Mouse (Mus musculus) embryonic fibroblast, embryonic 13.5 days (primary cell): ENCODE data around the gene Gzmd. TPM values are rescaled to one million over a fixed set of nuclear protein-coding genes. Genes with fewer than 3 reads are reported as not detected.
"Not testable (repeated sequence)": the region's sequence is repeated elsewhere in the genome, so short reads cannot be mapped to it uniquely, and the experiment has no call there.

Experiments used
- H3K27ac ChIP-seq: 2 replicates; pipeline ENCODE4 v1.5.1; 2012; ENCODE audit warnings: low read length, control low read depth, inconsistent platforms; ENCODE audit not compliant: insufficient read depth
- H3K4me1 ChIP-seq: 2 replicates; pipeline ENCODE4 v1.6.1; 2011; ENCODE audit warnings: low read length; ENCODE audit not compliant: control insufficient read depth, insufficient read depth
- H3K4me3 ChIP-seq: 2 replicates; pipeline ENCODE4 v1.5.1; 2011; ENCODE audit warnings: mild to moderate bottlenecking, control low read depth, low read length; ENCODE audit not compliant: insufficient read depth
- CTCF ChIP-seq: IDR thresholded peaks from 2 replicates; pipeline ENCODE4 v1.5.1; 2011; ENCODE audit warnings: mild to moderate bottlenecking, control low read depth, low read length, moderate library complexity, borderline replicate concordance; ENCODE audit not compliant: insufficient read depth
- POLR2A ChIP-seq: IDR thresholded peaks from 2 replicates; pipeline ENCODE4 v1.6.1; 2011; ENCODE audit warnings: low read depth, mild to moderate bottlenecking, control low read depth, low read length, moderate library complexity
- polyA plus RNA-seq: library from polyadenylated mRNA; stranded (reverse); fragments of >200 nt; gene quantifications from 2 replicates; pipeline ENCODE4 v1.2.4, GENCODE M21; 2011; ENCODE audit warnings: low read depth; ENCODE audit not compliant: missing spikeins, insufficient read length

Gene Gzmd
- polyA plus RNA-seq, 1 experiment = not detected

DNA sequence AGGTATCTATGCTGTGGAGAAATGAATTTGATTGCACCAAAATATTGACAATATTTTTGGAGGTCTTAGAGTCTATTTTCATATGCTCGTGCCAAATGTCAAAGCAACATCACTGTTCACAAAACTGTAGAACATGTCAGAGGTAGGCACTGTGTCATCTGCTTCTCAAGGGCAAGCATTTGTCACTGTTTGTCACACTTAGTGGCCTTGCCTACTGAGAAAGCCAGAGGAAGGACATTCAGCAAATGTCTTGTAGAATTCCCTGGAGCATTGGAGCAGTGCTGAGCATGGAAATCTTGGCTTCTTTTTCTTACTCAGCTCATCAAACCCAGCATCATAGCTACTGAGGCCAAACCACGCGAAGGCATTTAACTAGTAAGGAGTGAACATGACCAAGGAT lies 8.9 kb downstream of the Gzmd start:
- Histone ChIP-seq H3K4me3 (no peak overlapping the region), H3K4me1 (no peaks in the 10 kb centered on the region), H3K27ac (no peak overlapping the region)
- no peak for TF ChIP-seq POLR2A
- TF ChIP-seq CTCF = no peak

DNA sequence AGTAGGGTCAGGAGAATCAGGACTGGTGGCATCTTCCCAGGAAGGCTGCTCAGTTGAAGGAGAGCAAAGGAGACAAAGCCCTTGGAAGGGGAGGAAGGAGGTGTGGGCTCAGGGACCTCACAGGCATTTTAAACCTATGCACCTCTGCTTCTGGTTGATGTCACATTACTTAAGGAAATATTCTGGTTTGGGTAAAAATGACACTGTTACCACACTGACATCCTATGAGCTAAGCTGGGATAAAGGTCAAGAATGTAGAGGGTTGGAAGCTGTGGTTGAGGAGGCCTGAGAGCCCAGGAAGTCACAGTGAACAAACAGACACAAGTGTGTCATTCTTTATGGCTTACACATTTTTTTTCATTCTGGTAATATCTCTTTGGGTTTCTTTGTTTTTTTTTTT lies 11.9 kb downstream of the Gzmd start, which contains the start of gene Gzme:
Gene Gzme (minus strand): TSS at position 101 of the 400 bp plus-strand sequence.
- Histone ChIP-seq H3K4me3 (no peak within 1 kb of the TSS), H3K4me1 (no peaks in the 10 kb centered on the region), H3K27ac (no peak within 1 kb of the TSS)
- no peak for TF ChIP-seq CTCF

DNA sequence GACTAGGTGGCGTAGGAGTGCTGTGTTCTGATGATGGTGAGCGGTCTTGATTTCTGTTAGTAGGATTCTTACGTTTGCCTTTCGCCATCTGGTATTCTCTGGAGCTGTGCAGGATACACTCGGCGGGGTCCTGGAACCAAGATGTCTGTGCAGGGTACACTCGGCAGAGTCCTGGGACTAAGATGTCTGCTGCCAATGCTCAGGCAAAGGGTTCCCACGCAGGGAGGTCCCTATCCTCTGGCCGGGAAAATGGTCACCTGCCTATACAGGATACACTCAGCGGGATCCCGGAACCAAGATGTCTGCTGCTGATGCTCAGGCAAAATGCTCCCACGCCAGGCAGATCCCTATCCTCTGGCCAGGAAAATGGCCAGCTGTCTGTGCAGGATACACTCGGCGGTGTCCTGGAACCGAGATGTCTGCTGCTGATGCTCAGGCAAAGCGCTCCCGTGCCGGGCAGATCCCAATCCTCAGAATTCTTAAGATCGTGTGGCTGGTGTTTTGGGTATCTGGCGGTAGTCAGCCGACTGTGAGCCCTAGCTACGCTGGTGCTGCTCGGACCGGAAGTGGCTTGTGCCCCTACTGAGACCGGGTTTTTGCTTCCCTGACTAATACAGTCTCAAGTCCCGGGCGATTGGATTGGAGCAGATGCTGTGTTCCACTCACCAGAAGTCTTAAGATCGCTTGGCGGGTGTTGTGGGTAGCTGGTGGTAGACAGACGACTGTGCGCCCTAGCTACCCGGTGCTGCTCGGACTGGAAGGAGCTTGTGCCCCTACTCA lies 16.7 kb downstream of the Gzmd start:
- not testable (repeated sequence) for H3K4me1 ChIP-seq, H3K4me3 ChIP-seq

DNA sequence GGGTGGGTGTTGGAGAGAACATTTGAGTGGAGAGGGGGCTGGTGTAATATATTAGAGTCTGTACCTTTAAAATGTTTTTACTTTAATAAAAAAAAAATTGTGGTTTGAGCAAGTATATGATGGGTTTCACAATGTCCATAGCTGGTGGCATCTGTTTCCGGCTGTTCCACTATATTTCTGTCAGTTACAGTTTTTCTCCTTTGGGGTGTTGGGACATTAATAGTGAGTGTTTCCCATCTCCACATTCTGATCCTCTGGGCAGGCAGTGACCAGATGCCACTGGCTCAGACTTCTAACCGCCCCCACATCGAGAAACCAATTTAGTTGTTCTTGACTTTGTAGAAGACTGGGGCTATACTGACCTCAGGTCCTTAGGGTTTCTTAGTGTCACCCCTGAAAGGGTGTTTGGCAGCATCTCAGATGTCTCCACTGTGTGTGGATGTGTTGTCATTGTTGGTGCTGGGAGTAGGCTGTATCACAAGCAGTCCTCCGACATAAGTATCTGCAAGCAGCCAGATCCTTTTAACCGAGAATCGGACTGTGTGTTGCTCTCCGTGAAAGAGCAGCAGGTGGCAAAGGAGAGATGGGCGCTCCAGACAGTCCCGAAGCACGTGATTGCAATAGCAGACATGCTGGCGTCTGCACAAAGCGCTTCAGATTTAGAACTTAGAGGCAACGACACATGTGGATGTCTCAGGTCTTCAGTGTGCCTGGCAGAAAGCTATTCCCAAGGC lies 26.8 kb downstream of the Gzmd start:
- Histone ChIP-seq H3K4me1 (no peaks in the 10 kb centered on the region), H3K27ac (no peak overlapping the region), H3K4me3 (no peak overlapping the region)
- TF ChIP-seq CTCF = no peak
- TF ChIP-seq POLR2A = no peak

More for the DNA sequence above, 16.7 kb downstream of the Gzmd start:
- not testable (repeated sequence) for H3K27ac ChIP-seq

- TF ChIP-seq CTCF (no peak), POLR2A (no peak)
These were observed 27.4 kb downstream of the Gzmd start for GRCm38 (mm10) chr14:56105016-56105415.

GRCm38 (mm10) chr14:56103452-56103851 lies 29.0 kb downstream of the Gzmd start:
- no peaks in the 10 kb centered on the region for H3K4me1 ChIP-seq
- H3K27ac ChIP-seq = no peak overlapping the region
- no peak for TF ChIP-seq CTCF
- no peak for TF ChIP-seq POLR2A
- H3K4me3 ChIP-seq = no peak overlapping the region

More at GRCm38 (mm10) chr14:56105016-56105415, 27.4 kb downstream of the Gzmd start:
- H3K4me3 ChIP-seq = no peak overlapping the region
- H3K4me1 ChIP-seq = no peaks in the 10 kb centered on the region
- H3K27ac ChIP-seq = no peak overlapping the region

- Histone ChIP-seq H3K4me1 (no peaks in the 10 kb centered on the region), H3K4me3 (no peak within 1 kb of the TSS), H3K27ac (no peak within 1 kb of the TSS)
- no peak for TF ChIP-seq CTCF
- no peak for TF ChIP-seq POLR2A
These were observed 30.0 kb downstream of the Gzmd start, which contains the start of gene Ctsg for GRCm38 (mm10) chr14:56102386-56102785. Ctsg (minus strand) TSS chr14:56102574.

DNA sequence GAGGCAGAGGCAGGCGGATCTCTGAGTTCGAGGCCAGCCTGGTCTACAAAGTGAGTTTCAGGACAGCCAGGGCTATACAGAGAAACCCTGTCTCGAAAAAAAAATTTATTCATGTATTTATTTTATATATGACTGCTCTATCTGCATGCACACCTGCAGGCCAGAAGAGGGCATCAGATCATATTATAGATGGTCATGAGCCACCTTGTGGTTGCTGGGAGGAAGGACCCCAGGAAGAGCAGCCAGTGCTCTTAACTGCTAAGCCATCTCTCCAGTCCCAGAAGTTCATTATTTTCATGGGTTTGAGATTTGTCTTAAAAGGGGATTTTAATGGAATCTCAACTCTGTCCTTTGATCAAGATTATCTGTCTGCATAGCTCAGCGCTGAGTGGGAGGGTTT lies 33.5 kb downstream of the Gzmd start:
- H3K4me3 ChIP-seq = no peak overlapping the region
- H3K27ac ChIP-seq = no peak overlapping the region
- TF ChIP-seq POLR2A (no peak), CTCF (peak; percentile 41; the same call in 1 of the 2 replicates)
- H3K4me1 ChIP-seq = no peaks in the 10 kb centered on the region

DNA sequence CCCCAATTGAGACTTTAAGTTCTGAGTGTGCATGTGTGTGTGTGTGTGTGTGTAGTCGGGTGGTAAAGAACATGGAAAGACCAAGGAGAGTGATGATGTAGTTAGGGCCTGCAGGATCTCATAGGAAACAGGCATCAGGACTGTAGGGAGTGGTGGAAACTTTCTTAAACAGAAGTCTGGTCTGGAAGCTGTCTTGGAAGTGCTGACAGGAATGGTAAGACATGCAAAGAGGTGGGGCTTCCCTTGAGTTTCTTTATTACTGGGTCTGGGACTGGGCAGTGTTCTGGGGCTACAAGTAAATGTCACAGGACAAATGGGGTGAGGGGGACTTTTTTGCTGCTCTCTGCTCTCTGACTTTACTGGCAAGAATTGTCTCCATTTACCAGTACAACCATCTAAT lies 34.8 kb downstream of the Gzmd start:
- TF ChIP-seq POLR2A (no peak), CTCF (no peak)
- no peaks in the 10 kb centered on the region for H3K4me1 ChIP-seq
- H3K27ac ChIP-seq = no peak overlapping the region
- no peak overlapping the region for H3K4me3 ChIP-seq

DNA sequence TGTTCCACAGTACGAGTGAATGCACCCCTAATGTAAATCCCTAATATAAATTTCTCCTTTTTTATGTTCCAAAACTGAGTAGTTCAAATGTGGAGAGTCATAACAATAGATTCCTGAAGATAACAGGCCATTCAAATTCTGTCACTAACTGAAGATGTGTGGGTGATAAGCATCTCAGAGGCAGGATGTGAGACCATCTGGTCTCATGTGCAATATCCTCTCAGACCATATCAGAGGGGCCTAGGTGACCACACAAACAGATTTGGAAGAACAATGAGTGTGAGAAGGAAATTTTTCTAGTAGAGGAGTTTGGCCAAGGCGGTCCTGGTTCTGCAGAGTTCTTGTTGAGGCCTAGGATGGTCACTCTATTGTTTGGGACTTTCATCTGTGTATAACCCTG lies 39.1 kb downstream of the Gzmd start:
- TF ChIP-seq CTCF (no peak), POLR2A (no peak)
- H3K27ac ChIP-seq = no peak overlapping the region
- no peaks in the 10 kb centered on the region for H3K4me1 ChIP-seq
- H3K4me3 ChIP-seq = no peak overlapping the region
